Mouse (Mus musculus) embryonic facial prominence, embryonic 12.5 days (tissue): ENCODE measurements at regions not wholly inside any gene's neighbourhood (a gene's known extent, or its start where the extent isn't known, plus 50 kb on each side); places are given as distances from the start of the nearest gene placed in this dataset.

Experiments
- ATAC-seq: fragments of 200-750 bp; cut with Nextera tagmentation; 2 replicates; pipeline ENCODE4 v1.8.0; 2017; ENCODE audit not compliant: insufficient number of reproducible peaks, insufficient read depth, low FRiP score, low TSS enrichment
- H3K27ac ChIP-seq: fragments of 300-500 bp; sonication (generic); 2 replicates; pipeline ENCODE4 v1.5.1; 2016; ENCODE audit warnings: mild to moderate bottlenecking
- H3K27me3 ChIP-seq: fragments of 300-500 bp; sonication (generic); 2 replicates; pipeline ENCODE4 v1.6.1; 2016; ENCODE audit warnings: mild to moderate bottlenecking, moderate library complexity
- H3K36me3 ChIP-seq: fragments of 300-500 bp; sonication (generic); 2 replicates; pipeline ENCODE4 v1.6.1; 2016; ENCODE audit warnings: mild to moderate bottlenecking
- H3K4me1 ChIP-seq: fragments of 300-500 bp; sonication (generic); 2 replicates; pipeline ENCODE4 v1.6.1; 2016
- H3K4me2 ChIP-seq: fragments of 300-500 bp; sonication (generic); replicated peaks from 2 replicates; pipeline ENCODE4 v1.6.1; 2016; ENCODE audit warnings: mild to moderate bottlenecking, moderate library complexity
- H3K4me3 ChIP-seq: fragments of 300-500 bp; sonication (generic); 2 replicates; pipeline ENCODE4 v1.5.1; 2016; ENCODE audit warnings: mild to moderate bottlenecking
- H3K9ac ChIP-seq: fragments of 300-500 bp; sonication (generic); 2 replicates; pipeline ENCODE4 v1.6.1; 2016; ENCODE audit warnings: mild to moderate bottlenecking, moderate library complexity
- H3K9me3 ChIP-seq: fragments of 300-500 bp; sonication (generic); 2 replicates; pipeline ENCODE4 v1.6.1; 2016; ENCODE audit warnings: mild to moderate bottlenecking, moderate library complexity
- WGBS: fragments of 180-500 bp; shearing (Covaris S2); methylation state at CpG from one replicate; pipeline ENCODE4 v1.1.7; 2016; 5-methylcytosine and 5-hydroxymethylcytosine counted together

DNA sequence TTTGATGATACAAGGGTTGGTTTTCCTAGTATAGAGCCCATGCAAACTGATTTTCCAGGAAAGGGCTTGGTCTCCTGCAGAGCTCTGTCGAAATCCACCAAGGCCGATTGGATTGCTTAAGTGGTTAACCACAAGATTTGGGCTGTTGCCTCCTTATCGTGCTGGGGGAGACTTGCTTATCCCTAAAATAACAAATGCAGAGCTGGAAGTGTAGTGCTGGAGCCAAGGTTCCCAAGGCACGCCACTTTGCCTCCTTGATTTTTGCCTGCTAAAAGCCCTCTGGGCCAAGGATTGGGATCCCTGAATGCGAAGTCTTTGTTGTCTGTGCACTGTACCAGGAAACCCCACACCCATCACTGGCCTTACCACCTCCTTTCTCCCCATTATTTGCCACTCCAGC lies 52.8 kb upstream of the Tmem178 start:
- H3K27ac ChIP-seq = no peak overlapping the region
- 40% methylated on average over 5 of the region's 5 CpGs for WGBS
- ATAC-seq = no peak; the same call in 1 of the 2 replicates
- H3K9ac ChIP-seq = no peak overlapping the region
- no peaks in the 10 kb centered on the region for H3K9me3 ChIP-seq
- no peak overlapping the region for H3K4me2 ChIP-seq
- peaks cover 14% of the 10 kb centered on the region for H3K4me1 ChIP-seq
- H3K36me3 ChIP-seq = no peaks in the 10 kb centered on the region
- H3K4me3 ChIP-seq = no peak overlapping the region
- H3K27me3 ChIP-seq = no peaks in the 10 kb centered on the region

DNA sequence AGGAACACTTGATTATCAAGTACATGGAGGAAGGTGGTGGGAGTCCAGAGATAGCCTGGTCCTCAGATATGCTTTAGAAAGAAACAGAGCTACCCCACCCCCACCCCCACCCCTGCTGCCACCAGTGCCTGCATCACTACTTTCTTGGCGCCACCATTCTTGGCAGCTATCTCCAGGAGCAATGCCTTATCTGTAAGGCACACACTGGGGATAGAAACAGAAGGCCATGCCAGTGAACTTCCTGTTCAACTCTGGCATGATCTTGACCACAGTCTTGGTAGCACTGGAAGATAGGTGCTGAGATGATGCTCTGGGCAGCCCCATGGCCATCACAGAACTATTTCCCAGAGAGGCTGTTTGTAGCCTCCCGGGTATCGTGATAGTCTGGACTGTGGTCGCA lies 55.3 kb upstream of the Tmem178 start:
- WGBS = 95% methylated on average over 4 of the region's 4 CpGs

DNA sequence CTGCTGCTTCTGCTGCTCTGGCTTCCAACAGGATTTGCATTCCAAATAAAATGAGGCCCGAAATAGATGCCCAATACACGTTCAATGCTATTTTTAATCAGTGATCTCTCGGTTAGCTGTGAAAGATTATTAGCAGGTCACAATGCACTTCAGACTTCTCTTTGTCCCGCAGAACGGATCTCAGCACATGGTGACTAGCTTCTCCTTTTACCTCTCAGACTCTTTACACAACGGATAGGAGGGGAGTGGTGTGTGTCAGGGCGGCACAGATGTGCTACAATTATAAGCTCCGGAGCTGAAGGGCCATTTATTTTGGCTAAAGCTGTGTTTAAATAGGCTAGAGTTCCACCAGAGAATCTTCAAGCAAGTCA lies 56.7 kb upstream of the Tmem178 start:
- ATAC-seq = no peak
- Histone ChIP-seq H3K4me1 (peaks cover 24% of the 10 kb centered on the region), H3K27ac (peak overlapping the region; percentile 82), H3K4me2 (peak overlapping the region; percentile 29), H3K9me3 (no peaks in the 10 kb centered on the region), H3K4me3 (no peak overlapping the region), H3K36me3 (no peaks in the 10 kb centered on the region), H3K27me3 (no peaks in the 10 kb centered on the region), H3K9ac (no peak overlapping the region)
- 15% methylated on average over 8 of the region's 8 CpGs for WGBS

More for the DNA sequence above, 55.3 kb upstream of the Tmem178 start:
- H3K27me3 ChIP-seq = no peaks in the 10 kb centered on the region
- no peaks in the 10 kb centered on the region for H3K36me3 ChIP-seq
- ATAC-seq = no peak
- H3K4me2 ChIP-seq = no peak overlapping the region
- H3K9ac ChIP-seq = no peak overlapping the region
- no peak overlapping the region for H3K4me3 ChIP-seq
- no peak overlapping the region for H3K27ac ChIP-seq
- H3K4me1 ChIP-seq = peaks cover 24% of the 10 kb centered on the region
- no peaks in the 10 kb centered on the region for H3K9me3 ChIP-seq

DNA sequence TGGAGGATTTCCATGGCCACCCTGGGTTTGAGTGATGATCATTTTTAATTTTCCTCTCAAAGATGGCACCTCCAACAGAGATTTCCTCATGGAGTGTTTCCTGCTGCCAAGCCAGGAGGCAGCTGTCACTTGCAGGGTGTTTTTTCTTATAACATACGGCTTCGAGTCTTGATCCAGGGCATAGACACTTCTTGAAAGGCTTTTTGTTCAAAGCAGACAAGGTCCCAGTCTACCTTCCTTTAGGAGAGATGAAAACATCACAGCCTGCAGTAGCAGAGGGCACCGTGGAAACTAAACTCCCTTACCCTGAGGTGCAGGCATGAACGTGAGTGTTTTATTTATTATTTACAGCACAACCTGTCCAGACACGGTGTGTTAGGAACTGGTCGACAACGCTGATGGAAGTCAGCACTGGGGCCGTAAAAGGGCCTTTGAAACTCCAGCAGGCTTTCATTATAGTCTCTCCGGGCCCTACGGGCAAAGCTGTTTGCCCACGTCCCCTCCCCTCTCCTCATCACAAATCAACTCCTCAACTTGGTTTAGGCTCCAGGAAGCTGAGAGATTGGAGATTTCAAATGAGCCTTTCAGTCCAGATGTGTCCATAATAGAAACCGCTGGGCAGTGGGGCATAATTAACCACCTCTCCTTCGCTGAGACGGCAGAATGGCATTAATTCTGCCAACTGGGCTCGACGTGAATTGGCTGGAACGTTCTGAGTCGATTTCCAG lies 57.2 kb upstream of the Tmem178 start:
- H3K9me3 ChIP-seq = no peaks in the 10 kb centered on the region
- peak overlapping the region; percentile 82 for H3K27ac ChIP-seq
- no peak for ATAC-seq
- H3K4me3 ChIP-seq = no peak overlapping the region
- H3K9ac ChIP-seq = no peak overlapping the region
- no peaks in the 10 kb centered on the region for H3K36me3 ChIP-seq
- WGBS = 9% methylated on average over 18 of the region's 18 CpGs
- H3K4me1 ChIP-seq = peaks cover 24% of the 10 kb centered on the region
- H3K4me2 ChIP-seq = peak overlapping the region; percentile 29
- H3K27me3 ChIP-seq = no peaks in the 10 kb centered on the region

DNA sequence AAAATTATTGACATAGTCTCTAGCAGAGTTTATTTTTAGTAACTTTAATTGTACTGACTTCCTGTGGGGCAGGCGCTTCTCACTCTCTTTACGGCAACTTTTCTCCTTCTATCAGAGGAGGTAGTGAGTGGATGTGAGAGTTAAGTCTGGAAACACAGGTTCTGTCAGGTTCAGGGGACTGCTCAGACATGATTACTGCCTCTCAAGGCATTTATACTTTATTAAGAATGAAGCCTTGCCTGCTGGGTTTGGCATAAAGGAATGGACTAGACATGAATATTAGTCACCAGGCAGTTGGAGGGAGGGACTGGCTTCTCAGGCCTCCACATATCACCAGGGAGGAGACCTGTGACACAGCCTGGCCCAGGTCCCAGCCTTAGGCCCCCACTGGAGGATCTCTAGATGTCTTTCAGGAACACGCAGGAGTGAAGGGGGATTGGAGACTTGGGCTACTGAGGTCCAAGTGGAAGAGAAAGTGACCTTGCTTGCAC lies 58.2 kb upstream of the Tmem178 start:
- H3K9ac ChIP-seq = no peak overlapping the region
- H3K4me3 ChIP-seq = no peak overlapping the region
- 39% methylated on average over 3 of the region's 3 CpGs for WGBS
- no peaks in the 10 kb centered on the region for H3K36me3 ChIP-seq
- H3K4me2 ChIP-seq = no peak overlapping the region
- H3K27me3 ChIP-seq = no peaks in the 10 kb centered on the region
- ATAC-seq = peak; percentile 32; the same call in 1 of the 2 replicates
- no peaks in the 10 kb centered on the region for H3K9me3 ChIP-seq
- peak overlapping the region; percentile 77 for H3K27ac ChIP-seq
- H3K4me1 ChIP-seq = peaks cover 24% of the 10 kb centered on the region

DNA sequence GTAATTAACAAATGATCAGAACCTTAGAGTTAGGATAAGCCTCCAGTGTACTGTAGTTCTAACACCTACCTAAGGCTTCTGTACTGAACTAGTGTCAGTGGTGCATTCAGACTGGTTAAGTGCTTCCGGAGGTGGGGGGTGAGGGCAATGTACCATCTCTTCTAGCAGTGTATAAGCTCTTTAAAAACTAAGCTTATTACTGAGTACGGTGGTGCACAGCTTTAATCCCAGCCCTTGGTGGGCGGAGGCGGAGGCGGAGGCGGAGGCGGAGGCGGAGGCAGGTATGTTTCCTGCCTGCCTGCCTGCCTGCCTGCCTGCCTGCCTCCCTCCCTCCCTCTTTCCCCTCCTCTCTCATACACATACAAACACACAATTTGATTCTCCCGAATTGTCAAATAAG lies 58.7 kb upstream of the Tmem178 start:
- 0 out of 2 replicates have a peak overlapping the region, but pooled peaks have one; percentile 11 for H3K27ac ChIP-seq
- H3K36me3 ChIP-seq = no peaks in the 10 kb centered on the region
- no peak overlapping the region for H3K9ac ChIP-seq
- H3K9me3 ChIP-seq = no peaks in the 10 kb centered on the region
- WGBS = 75% methylated on average over 9 of the region's 9 CpGs
- H3K27me3 ChIP-seq = no peaks in the 10 kb centered on the region
- peaks cover 24% of the 10 kb centered on the region for H3K4me1 ChIP-seq
- ATAC-seq = no peak
- no peak overlapping the region for H3K4me2 ChIP-seq
- no peak overlapping the region for H3K4me3 ChIP-seq

DNA sequence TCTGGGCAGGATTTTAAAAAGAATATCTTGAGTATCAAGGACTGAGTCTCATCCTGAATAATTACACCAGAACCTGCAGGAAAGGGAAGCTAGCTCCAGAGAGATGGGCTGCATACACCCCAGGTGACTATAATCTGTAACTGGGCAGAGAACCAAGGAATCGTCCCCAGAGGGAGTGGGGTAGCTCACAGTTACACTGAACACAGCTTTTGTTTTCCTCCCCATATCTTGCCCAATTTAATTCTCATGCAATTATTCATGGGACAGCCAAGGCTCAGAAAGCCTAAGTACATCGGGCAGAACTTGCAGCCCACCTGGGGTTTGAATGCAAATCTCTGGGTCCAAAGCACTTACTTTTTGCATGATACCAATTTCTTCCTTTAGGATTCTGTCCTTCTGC lies 59.5 kb upstream of the Tmem178 start:
- no peak overlapping the region for H3K9ac ChIP-seq
- no peak overlapping the region for H3K4me3 ChIP-seq
- H3K4me1 ChIP-seq = peaks cover 24% of the 10 kb centered on the region
- no peak overlapping the region for H3K27ac ChIP-seq
- ATAC-seq = no peak
- H3K9me3 ChIP-seq = no peaks in the 10 kb centered on the region
- H3K27me3 ChIP-seq = no peaks in the 10 kb centered on the region
- 67% methylated on average over 2 of the region's 2 CpGs for WGBS
- H3K36me3 ChIP-seq = no peaks in the 10 kb centered on the region
- H3K4me2 ChIP-seq = no peak overlapping the region

DNA sequence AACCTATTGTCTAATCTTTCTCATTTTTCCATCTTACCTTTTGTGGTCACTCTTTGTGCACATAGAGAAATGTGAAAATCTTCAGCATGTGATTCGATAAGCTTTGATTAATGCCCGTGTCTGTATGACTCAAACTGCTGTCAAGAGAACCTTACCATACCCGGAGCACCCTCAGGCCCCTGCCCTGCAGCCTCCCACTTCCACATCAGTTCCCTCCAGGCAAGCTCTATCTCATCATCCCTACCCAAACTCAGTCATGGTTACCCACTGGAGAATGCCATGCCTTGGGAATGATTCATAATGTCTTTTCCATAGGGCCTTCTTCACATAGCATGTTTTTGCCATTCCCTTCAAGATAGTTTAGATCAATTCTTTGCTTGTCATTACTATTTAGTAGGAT lies 62.0 kb upstream of the Tmem178 start:
- H3K4me3 ChIP-seq = no peak overlapping the region
- H3K9me3 ChIP-seq = no peaks in the 10 kb centered on the region
- peaks cover 17% of the 10 kb centered on the region for H3K4me1 ChIP-seq
- ATAC-seq = no peak
- no peaks in the 10 kb centered on the region for H3K27me3 ChIP-seq
- no peak overlapping the region for H3K9ac ChIP-seq
- WGBS = 86% methylated on average over 3 of the region's 3 CpGs
- no peak overlapping the region for H3K4me2 ChIP-seq
- no peak overlapping the region for H3K27ac ChIP-seq
- H3K36me3 ChIP-seq = no peaks in the 10 kb centered on the region

DNA sequence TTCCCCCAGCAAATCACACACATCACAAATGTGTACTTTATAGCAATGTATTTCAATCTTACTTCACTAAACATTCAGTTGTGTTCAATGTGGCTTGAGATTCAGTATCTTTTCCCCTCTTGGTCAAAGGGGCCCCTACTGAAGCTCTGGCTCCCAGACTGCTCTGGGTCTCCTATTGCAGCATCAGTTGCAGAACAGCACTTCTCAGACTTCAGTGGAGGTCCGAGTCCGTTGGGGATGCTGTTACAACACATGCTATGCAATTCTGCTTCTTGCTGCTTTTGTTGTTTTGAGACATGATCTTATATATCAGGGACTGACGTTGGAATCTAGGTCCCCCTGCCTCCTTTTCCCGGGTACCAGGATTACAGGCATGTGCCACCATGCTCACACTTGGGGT lies 64.1 kb upstream of the Tmem178 start:
- no peak overlapping the region for H3K9ac ChIP-seq
- WGBS = 56% methylated on average over 4 of the region's 4 CpGs
- H3K27ac ChIP-seq = no peak overlapping the region
- H3K36me3 ChIP-seq = no peaks in the 10 kb centered on the region
- H3K27me3 ChIP-seq = no peaks in the 10 kb centered on the region
- H3K4me2 ChIP-seq = no peak overlapping the region
- H3K9me3 ChIP-seq = no peaks in the 10 kb centered on the region
- H3K4me1 ChIP-seq = no peaks in the 10 kb centered on the region
- H3K4me3 ChIP-seq = no peak overlapping the region
- no peak for ATAC-seq

DNA sequence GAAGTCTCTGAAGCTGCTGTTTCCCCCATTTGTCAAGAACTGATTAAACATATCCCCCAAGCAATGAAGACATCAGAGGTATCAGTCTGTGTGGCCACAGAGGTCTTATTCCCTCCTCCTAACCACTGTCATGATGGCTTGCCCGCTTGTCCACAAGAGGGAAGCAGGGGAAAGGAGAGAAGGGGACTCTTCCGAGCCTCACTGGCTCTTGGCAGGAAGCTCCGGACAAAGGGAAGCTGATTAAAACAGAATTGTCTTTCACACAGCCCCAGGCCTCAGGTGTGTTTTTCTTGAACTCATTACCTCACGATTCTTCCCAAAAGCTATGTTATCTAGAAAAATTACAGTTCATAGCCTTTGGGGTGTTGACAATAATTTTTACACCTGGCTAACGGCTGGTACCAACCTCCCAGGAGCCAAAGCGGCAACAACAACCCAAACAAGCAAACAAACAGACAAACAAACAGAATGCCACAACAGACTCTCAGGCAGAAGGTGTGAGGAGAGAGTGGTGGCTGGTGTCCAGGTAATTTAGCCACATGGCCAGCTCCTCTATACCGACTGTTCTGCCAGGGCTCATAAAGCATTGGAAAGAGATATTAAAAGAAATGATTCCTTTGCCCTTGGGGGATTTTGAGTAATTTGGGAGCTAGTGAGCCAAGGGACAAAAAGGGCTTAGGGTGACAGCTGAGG lies 68.9 kb upstream of the Tmem178 start:
- Histone ChIP-seq H3K9me3 (no peaks in the 10 kb centered on the region), H3K9ac (no peak overlapping the region), H3K4me1 (no peaks in the 10 kb centered on the region), H3K4me3 (no peak overlapping the region), H3K4me2 (no peak overlapping the region), H3K36me3 (no peaks in the 10 kb centered on the region), H3K27ac (no peak overlapping the region), H3K27me3 (no peaks in the 10 kb centered on the region)
- WGBS = 40% methylated on average over 7 of the region's 7 CpGs
- ATAC-seq = no peak

DNA sequence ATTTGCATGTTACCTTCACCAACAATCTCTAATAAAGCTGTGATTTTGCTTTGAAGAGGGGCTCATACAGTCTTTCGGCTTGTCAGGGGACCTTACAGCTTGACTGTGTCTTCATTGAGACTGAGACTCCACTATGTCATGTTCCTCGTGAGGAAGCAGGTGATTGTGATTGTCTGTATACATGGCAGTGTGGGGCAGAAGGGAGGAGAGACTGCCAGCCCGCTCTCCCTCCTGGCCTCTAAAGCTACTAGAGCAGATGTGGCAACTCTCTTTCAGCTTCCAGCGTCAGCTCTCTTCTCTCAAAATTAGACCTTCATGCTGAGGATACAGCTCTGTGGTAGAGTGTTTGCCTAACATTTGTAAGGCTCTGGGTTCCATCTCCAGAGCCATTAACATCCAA lies 73.5 kb upstream of the Tmem178 start:
- H3K4me2 ChIP-seq = no peak overlapping the region
- no peaks in the 10 kb centered on the region for H3K9me3 ChIP-seq
- no peaks in the 10 kb centered on the region for H3K27me3 ChIP-seq
- H3K4me1 ChIP-seq = no peaks in the 10 kb centered on the region
- no peaks in the 10 kb centered on the region for H3K36me3 ChIP-seq
- ATAC-seq = no peak
- H3K4me3 ChIP-seq = no peak overlapping the region
- H3K9ac ChIP-seq = no peak overlapping the region
- WGBS = 73% methylated on average over 4 of the region's 4 CpGs
- H3K27ac ChIP-seq = no peak overlapping the region

DNA sequence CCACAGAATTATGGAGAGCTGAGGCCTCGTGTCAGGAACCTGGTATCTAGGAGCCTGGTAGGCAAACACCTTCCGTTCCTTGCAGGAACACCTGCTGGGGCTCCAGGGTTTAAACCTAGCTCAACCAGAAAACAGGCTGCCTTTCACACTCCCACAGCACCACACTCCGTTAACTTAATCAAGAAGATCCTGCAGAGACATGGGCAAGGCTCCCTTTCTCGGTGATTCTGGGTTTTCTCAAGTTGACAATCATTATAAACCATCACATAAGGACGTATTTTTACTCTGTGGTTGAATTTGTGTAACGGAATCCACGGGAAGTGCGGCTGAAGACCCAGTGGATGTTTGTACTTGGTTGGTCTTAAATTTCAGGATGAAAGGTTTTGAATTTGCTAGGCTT lies 82.1 kb upstream of the Tmem178 start:
- Histone ChIP-seq H3K4me3 (no peak overlapping the region), H3K9ac (no peak overlapping the region), H3K9me3 (no peaks in the 10 kb centered on the region), H3K36me3 (no peaks in the 10 kb centered on the region), H3K4me1 (peaks cover 4% of the 10 kb centered on the region; the same call in 1 of the 2 replicates), H3K27ac (no peak overlapping the region), H3K27me3 (no peaks in the 10 kb centered on the region), H3K4me2 (no peak overlapping the region)
- whole genome bisulfite sequencing = 66% methylated on average over 8 of the region's 8 CpGs
- ATAC-seq = no peak
